Mouse (Mus musculus) liver, postnatal 0 days (tissue): ENCODE results near the gene Vps18.

Experiments used
- CTCF ChIP-seq: sonication (generic); IDR thresholded peaks from 2 replicates; pipeline ENCODE4 v1.5.1; 2016; ENCODE audit warnings: antibody characterized with exemption, low read depth
- EP300 ChIP-seq: IDR thresholded peaks from 2 replicates; pipeline ENCODE4 v1.6.1; 2016; ENCODE audit warnings: antibody characterized with exemption, low read depth, mild to moderate bottlenecking

GRCm38 (mm10) chr2:119322587-119323300 lies 34.2 kb downstream of the Vps18 start:
- no peak for TF ChIP-seq CTCF
- TF ChIP-seq EP300 = no peak
